Mouse (Mus musculus) olfactory bulb, adult 2 months (tissue): Measurements from ENCODE around the gene Gm21095. TPM values are rescaled to one million over a fixed set of nuclear protein-coding genes. Genes with fewer than 3 reads are reported as not detected.
"Not testable (repeated sequence)": the region's sequence is repeated elsewhere in the genome, so short reads cannot be mapped to it uniquely, and the experiment has no call there.

Experiments
- H3K27ac ChIP-seq: fragments of 200-500 bp; 2 replicates; pipeline ENCODE4 v1.5.1; 2012; ENCODE audit warnings: low read depth, low read length; ENCODE audit not compliant: insufficient read depth
- H3K4me1 ChIP-seq: fragments of 200-500 bp; 2 replicates; pipeline ENCODE4 v1.6.1; 2012; ENCODE audit warnings: low read length; ENCODE audit not compliant: control insufficient read depth, insufficient read depth
- H3K4me3 ChIP-seq: fragments of 200-500 bp; 2 replicates; pipeline ENCODE4 v1.5.1; 2012; ENCODE audit warnings: mild to moderate bottlenecking, low read depth, low read length, moderate library complexity; ENCODE audit not compliant: insufficient read depth
- WGBS: fragments of 180-500 bp; shearing (Covaris S2); methylation state at CpG from one replicate; pipeline ENCODE4 v1.1.7; 2018; 5-methylcytosine and 5-hydroxymethylcytosine counted together
- polyA plus RNA-seq: library from polyadenylated mRNA; stranded (reverse); fragments of >200 nt; gene quantifications from 2 replicates; pipeline ENCODE4 v1.2.4, GENCODE M21; 2012; ENCODE audit warnings: low replicate concordance; ENCODE audit not compliant: missing spikeins, insufficient read depth, insufficient read length

Gene Gm21095
- polyA plus RNA-seq, result not detected in 2 replicates

DNA sequence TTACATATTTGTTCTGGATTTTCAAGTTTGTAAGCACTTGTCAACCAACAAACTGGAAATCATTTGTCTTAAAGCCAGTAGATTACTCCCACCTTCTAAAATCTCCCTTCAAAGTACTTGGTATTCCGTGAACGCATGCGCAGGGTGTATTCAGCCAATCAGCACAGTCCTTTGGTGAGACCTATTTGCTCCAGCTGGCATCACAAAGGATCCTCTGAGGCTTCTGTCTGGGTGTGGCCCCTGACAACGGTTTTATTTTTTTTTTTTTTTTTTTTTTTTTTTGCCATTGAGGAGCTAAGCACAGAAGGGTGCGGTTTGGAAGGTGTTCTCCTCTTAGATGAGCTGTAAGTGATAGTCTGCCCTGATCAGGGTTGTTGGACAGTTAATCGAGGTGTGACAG is at the start of gene Gm21095:
Gm21095 (plus strand) TSS at position 301 of the 400 bp plus-strand sequence.
- not testable (repeated sequence) for H3K4me1 ChIP-seq, H3K4me3 ChIP-seq, H3K27ac ChIP-seq
- no CpG with 5 or more reads among the region's 6 CpGs for WGBS
